Mouse (Mus musculus) ES-Bruce4 (cell line): Measurements from ENCODE around the gene Theg. TPM values are rescaled to one million over a fixed set of nuclear protein-coding genes. Genes with fewer than 3 reads are reported as not detected.

ENCODE experiments used
- H3K27ac ChIP-seq: 2 replicates; pipeline ENCODE4 v1.5.1; 2012; ENCODE audit warnings: low read length, inconsistent platforms; ENCODE audit not compliant: insufficient read depth
- H3K27me3 ChIP-seq: 2 replicates; pipeline ENCODE4 v1.6.1; 2012; ENCODE audit warnings: mild to moderate bottlenecking, low read length, inconsistent platforms; ENCODE audit not compliant: control insufficient read depth, poor library complexity, insufficient read depth, severe bottlenecking
- H3K36me3 ChIP-seq: 2 replicates; pipeline ENCODE4 v1.6.1; 2012; ENCODE audit warnings: inconsistent platforms, mild to moderate bottlenecking, low read length, moderate library complexity; ENCODE audit not compliant: control insufficient read depth, poor library complexity, insufficient read depth, severe bottlenecking
- H3K4me1 ChIP-seq: one replicate; pipeline ENCODE4 v1.8.1; 2011; ENCODE audit warnings: low read length; ENCODE audit not compliant: control insufficient read depth, insufficient read depth
- H3K4me3 ChIP-seq: 2 replicates; pipeline ENCODE4 v1.5.1; 2011; ENCODE audit warnings: low read depth, mild to moderate bottlenecking, low read length
- H3K9ac ChIP-seq: 2 replicates; pipeline ENCODE4 v1.6.1; 2012; ENCODE audit warnings: low read depth, mild to moderate bottlenecking, inconsistent platforms; ENCODE audit not compliant: poor library complexity, severe bottlenecking
- H3K9me3 ChIP-seq: replicated peaks from 2 replicates; pipeline ENCODE4 v1.6.1; 2012; ENCODE audit warnings: mild to moderate bottlenecking, low read length, inconsistent platforms; ENCODE audit not compliant: control insufficient read depth, poor library complexity, insufficient read depth, severe bottlenecking
- CTCF ChIP-seq: IDR thresholded peaks from one replicate; pipeline ENCODE4 v1.8.1; 2011; ENCODE audit warnings: low read depth, low read length
- EP300 ChIP-seq: IDR thresholded peaks from 2 replicates; pipeline ENCODE4 v1.6.1; 2011; ENCODE audit warnings: low read depth, low read length; ENCODE audit not compliant: insufficient read depth
- POLR2A ChIP-seq: IDR thresholded peaks from one replicate; pipeline ENCODE4 v1.8.1; 2011; ENCODE audit warnings: low read length; ENCODE audit not compliant: insufficient read depth
- polyA plus RNA-seq: library from polyadenylated mRNA; stranded (reverse); fragments of >200 nt; gene quantifications from 2 replicates; pipeline ENCODE4 v1.2.4, GENCODE M21; 2011; ENCODE audit warnings: low read depth; ENCODE audit not compliant: missing spikeins, insufficient read depth, insufficient read length

Theg gene
- polyA plus RNA-seq, 1 experiment, result not detected

DNA sequence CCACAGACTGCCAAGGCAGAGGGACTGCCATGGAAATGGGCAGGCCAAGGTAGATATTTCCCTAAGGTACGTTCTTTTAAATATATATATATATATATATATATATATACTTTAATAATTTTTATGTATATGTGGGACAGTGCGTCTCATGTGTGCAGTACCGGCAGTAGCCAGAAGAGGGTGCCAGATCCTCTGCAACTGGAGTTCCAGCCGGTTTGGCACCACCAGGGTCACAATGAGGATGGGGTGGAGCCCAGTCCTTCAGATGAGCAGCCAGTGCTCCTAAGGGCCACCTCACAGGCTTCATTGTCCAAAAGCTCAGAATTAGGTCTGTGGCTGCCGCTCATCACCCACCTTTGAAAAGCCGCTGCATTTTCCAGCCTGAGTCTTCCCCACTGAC lies 6.3 kb downstream of the Theg start:
- Histone ChIP-seq H3K9ac (no peak overlapping the region), H3K9me3 (no peaks in the 10 kb centered on the region), H3K36me3 (no peaks in the 10 kb centered on the region), H3K4me1 (no peaks in the 10 kb centered on the region), H3K4me3 (no peak overlapping the region), H3K27me3 (no peaks in the 10 kb centered on the region), H3K27ac (no peak overlapping the region)
- TF ChIP-seq POLR2A (no peak), EP300 (0 out of 2 replicates have a peak, but pooled peaks have one; percentile 6), CTCF (peak; percentile 83)

DNA sequence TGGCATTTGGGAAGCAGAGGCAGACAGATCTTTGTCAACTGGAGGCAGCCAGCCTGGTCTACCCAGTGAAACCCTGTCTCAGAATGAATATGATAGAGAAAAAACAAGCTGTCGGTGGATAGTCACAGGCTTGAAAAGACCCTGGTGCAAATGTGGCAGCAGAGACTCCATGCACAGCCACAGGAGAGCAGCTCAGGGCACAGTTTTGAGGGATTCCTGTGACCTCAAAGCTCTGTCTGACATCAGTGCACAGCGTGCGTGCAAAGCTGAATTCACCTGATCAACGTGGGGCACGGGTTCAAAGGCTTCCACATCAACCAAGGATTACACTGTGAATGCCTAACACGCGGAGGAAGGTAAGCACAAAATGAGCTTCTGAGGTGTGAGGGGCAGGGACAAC lies 6.8 kb downstream of the Theg start:
- Histone ChIP-seq H3K27ac (no peak overlapping the region), H3K9ac (no peak overlapping the region), H3K36me3 (no peaks in the 10 kb centered on the region), H3K4me1 (no peaks in the 10 kb centered on the region), H3K4me3 (no peak overlapping the region), H3K9me3 (no peaks in the 10 kb centered on the region), H3K27me3 (no peaks in the 10 kb centered on the region)
- no peak for TF ChIP-seq EP300
- TF ChIP-seq CTCF, result no peak
- TF ChIP-seq POLR2A, result no peak

DNA sequence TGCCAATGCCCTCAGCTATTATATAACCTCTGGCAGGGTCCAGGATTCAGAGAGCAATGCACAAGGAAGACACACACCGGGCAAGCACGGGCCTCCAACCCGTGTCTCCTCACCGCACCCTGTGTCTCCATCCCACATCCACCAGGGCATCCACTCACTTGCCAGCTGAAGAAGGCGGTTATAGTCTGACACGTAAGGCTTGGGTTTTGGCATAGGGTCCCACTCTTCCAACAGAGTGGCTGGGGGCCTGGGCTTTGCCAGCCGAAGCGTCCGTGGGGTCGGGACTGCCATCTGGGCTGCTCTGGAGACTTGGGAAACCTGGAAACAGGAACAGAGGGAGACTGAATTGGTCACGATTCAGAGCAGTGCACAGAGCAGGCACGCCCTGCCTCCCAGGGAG lies 7.3 kb downstream of the Theg start:
- TF ChIP-seq POLR2A, result no peak
- no peak for TF ChIP-seq EP300
- no peaks in the 10 kb centered on the region for H3K27me3 ChIP-seq
- 0 out of 2 replicates have a peak overlapping the region, but pooled peaks have one; percentile 3 for H3K4me3 ChIP-seq
- no peaks in the 10 kb centered on the region for H3K4me1 ChIP-seq
- H3K9me3 ChIP-seq, result no peaks in the 10 kb centered on the region
- no peak overlapping the region for H3K27ac ChIP-seq
- no peaks in the 10 kb centered on the region for H3K36me3 ChIP-seq
- no peak overlapping the region for H3K9ac ChIP-seq

DNA sequence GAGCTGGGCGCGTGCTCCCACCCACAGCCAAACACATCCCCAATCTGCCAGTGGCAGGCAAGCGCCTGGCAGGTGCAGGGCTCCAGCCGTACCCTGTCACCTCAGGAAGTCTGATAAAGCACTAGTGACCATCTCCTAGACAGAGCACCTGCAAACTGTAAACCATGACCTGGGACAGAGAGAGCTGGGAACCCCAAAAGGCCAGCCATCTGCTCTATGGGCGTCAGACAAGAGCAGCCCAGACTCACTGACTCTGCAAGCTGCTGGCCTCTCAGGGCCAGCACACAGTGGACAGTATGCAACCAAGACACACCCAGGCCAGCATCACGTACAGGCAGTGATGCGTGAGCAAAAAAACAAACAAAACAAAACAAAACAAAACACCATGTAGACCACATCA lies 8.2 kb downstream of the Theg start:
- H3K27me3 ChIP-seq, result no peaks in the 10 kb centered on the region
- H3K4me1 ChIP-seq, result no peaks in the 10 kb centered on the region
- H3K9ac ChIP-seq, result no peak overlapping the region

DNA sequence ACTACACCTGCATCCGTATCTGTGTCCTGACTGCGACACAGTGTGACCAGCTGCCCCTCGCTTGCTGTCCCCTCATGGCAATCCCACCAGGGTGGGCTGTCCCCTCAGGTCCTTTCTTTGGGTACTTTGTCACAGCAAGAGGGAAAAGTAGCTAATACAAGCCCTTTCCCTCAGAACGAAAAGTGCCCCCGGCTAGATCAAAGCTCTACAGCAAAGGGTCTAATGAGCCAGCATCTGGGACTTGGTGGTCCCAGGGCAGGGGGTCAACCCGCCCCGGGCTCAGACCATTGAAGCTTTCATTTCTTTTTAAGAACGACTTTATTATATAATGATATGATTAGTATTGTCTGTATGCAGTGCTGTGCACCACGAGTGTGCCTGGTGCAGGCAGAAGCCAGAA lies 8.9 kb downstream of the Theg start:
- TF ChIP-seq EP300, result no peak
- no peak for TF ChIP-seq POLR2A
- TF ChIP-seq CTCF, result no peak
- no peak overlapping the region for H3K9ac ChIP-seq
- no peak overlapping the region for H3K27ac ChIP-seq
- no peaks in the 10 kb centered on the region for H3K4me1 ChIP-seq
- no peak overlapping the region for H3K4me3 ChIP-seq
- no peaks in the 10 kb centered on the region for H3K36me3 ChIP-seq
- H3K9me3 ChIP-seq, result no peaks in the 10 kb centered on the region
- H3K27me3 ChIP-seq, result no peaks in the 10 kb centered on the region

More for the DNA sequence above, 8.2 kb downstream of the Theg start:
- H3K9me3 ChIP-seq, result no peaks in the 10 kb centered on the region
- H3K36me3 ChIP-seq, result no peaks in the 10 kb centered on the region
- H3K4me3 ChIP-seq, result no peak overlapping the region
- TF ChIP-seq POLR2A, result no peak
- no peak for TF ChIP-seq CTCF
- no peak for TF ChIP-seq EP300
- no peak overlapping the region for H3K27ac ChIP-seq

DNA sequence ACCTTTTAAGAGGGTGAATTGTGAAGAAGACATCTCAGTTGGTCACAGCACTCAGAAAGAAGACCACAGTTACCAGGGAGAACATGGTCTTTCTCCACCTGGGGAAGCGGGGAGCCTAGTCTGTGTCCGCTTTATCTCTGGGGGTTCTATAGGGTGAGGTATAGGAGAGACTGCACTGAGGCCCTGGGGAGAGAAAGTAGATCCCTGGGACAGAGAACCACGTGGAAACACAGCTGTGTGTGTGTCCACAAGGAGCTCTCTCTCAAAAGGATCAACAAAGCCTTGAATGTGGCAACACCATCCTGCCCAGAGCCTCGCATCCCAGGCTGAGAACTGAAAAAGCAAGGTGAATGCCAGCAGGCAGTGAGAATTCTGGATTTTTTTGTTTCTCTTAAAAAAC lies 9.8 kb downstream of the Theg start:
- H3K27me3 ChIP-seq, result no peaks in the 10 kb centered on the region
- no peak overlapping the region for H3K27ac ChIP-seq
- H3K36me3 ChIP-seq, result no peaks in the 10 kb centered on the region
- no peak overlapping the region for H3K9ac ChIP-seq
- no peaks in the 10 kb centered on the region for H3K9me3 ChIP-seq
- no peaks in the 10 kb centered on the region for H3K4me1 ChIP-seq
- TF ChIP-seq CTCF (no peak), EP300 (no peak)
- H3K4me3 ChIP-seq, result no peak overlapping the region

DNA sequence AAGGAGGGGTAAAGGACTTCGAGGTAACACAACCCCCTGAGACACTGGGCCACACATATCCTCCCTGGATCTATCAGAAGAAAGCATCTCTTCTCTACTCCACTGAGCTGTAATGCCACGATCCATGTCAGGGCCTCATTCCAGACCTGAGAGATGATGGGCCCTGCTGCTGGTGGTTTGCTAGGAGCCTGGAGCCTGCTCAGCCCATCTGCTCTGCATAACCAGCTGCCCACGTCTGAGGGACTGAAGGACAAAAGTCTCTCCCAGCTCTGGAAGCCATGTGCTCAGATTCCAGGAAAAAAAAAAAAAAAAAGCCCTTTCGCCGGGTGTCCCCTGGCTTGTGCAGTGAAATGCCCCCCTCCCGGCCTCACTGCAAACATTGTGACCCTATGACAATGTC lies 11.4 kb downstream of the Theg start:
- Histone ChIP-seq H3K27ac (no peak overlapping the region), H3K36me3 (no peaks in the 10 kb centered on the region), H3K9me3 (no peaks in the 10 kb centered on the region), H3K4me3 (no peak overlapping the region), H3K27me3 (no peaks in the 10 kb centered on the region), H3K4me1 (no peaks in the 10 kb centered on the region), H3K9ac (no peak overlapping the region)
- no peak for TF ChIP-seq POLR2A
- TF ChIP-seq EP300, result no peak
- TF ChIP-seq CTCF, result no peak
